Mouse (Mus musculus) adrenal gland, adult 10 weeks (tissue): Measurements from ENCODE around the gene Adat1. TPM values are rescaled to one million over a fixed set of nuclear protein-coding genes. Genes with fewer than 3 reads are reported as not detected.

Experiments used
- polyA plus RNA-seq: library from polyadenylated mRNA; stranded (reverse); fragments of 350-450 nt; fragmentation: Illumina TruSeq; extraction: RNeasy Lipid Tissue Mini Kit (QIAGEN cat#74804); gene quantifications from one replicate; pipeline ENCODE4 v1.2.3, GENCODE M21; 2014; ENCODE audit warnings: low read depth, low replicate concordance

Gene Adat1
- 1.6 TPM for polyA plus RNA-seq

GRCm38 (mm10) chr8:111992013-111992702 lies at the start of gene Adat1:
Gene Adat1 (minus strand): TSS chr8:111992302.

GRCm38 (mm10) chr8:112014936-112015335 lies 22.8 kb upstream of the Adat1 start, which contains the start of gene Gm6793:
Gene Gm6793 (minus strand): TSS chr8:112015036.

GRCm38 (mm10) chr8:112010997-112011815 lies 19.1 kb upstream of the Adat1 start, which contains the start of the genes Kars and Terf2ip:
Gene Kars (minus strand): TSS chr8:112011323.
Gene Terf2ip (plus strand): TSS chr8:112011398.

GRCm38 (mm10) chr8:111940171-111941100 lies 51.7 kb downstream of the Adat1 start, which contains the start of gene Gabarapl2:
Gene Gabarapl2 (plus strand): TSS chr8:111940703.

GRCm38 (mm10) chr8:111933348-111934076 lies 58.6 kb downstream of the Adat1 start, which contains the start of gene Tmem231:
Gene Tmem231 (minus strand): TSS chr8:111933881.

Other genes with a start within 250 kb of the Adat1 start
- 1.4 TPM for gene Bcar1, start 248.5 kb downstream of the Adat1 start, polyA plus RNA-seq
- gene Cfdp1, start 138.0 kb downstream of the Adat1 start, polyA plus RNA-seq = 157 TPM
- 11.6 TPM for gene Tmem170, start 115.6 kb downstream of the Adat1 start, polyA plus RNA-seq
- not detected for gene Chst5, start 81.9 kb downstream of the Adat1 start, polyA plus RNA-seq
- gene Tmem231, start 58.4 kb downstream of the Adat1 start, polyA plus RNA-seq = 5.0 TPM
- gene Gabarapl2, start 51.6 kb downstream of the Adat1 start, polyA plus RNA-seq = 241 TPM
- 37.7 TPM for gene Kars, start 19.0 kb upstream of the Adat1 start, polyA plus RNA-seq
- gene Terf2ip, start 19.1 kb upstream of the Adat1 start, polyA plus RNA-seq = 38.5 TPM
- gene Gm6793, start 22.7 kb upstream of the Adat1 start, polyA plus RNA-seq = not detected